Mouse (Mus musculus) neural tube, embryonic 14.5 days (tissue): Measurements from ENCODE around the gene Golga7b. TPM values are rescaled to one million over a fixed set of nuclear protein-coding genes. Genes with fewer than 3 reads are reported as not detected.

ENCODE experiments used
- ATAC-seq: fragments of 200-750 bp; cut with Nextera tagmentation; 2 replicates; pipeline ENCODE4 v1.8.0; 2017; ENCODE audit warnings: low read depth, mild to moderate bottlenecking, moderate TSS enrichment, moderate library complexity
- H3K27ac ChIP-seq: fragments of 300-500 bp; sonication (generic); 2 replicates; pipeline ENCODE4 v1.5.1; 2014; ENCODE audit warnings: low read depth, mild to moderate bottlenecking, control low read depth, low read length, moderate library complexity, mixed read lengths
- H3K27me3 ChIP-seq: fragments of 300-500 bp; sonication (generic); 2 replicates; pipeline ENCODE4 v1.6.1; 2014; ENCODE audit warnings: low read length; ENCODE audit not compliant: control insufficient read depth, insufficient read depth
- H3K36me3 ChIP-seq: fragments of 300-500 bp; sonication (generic); 2 replicates; pipeline ENCODE4 v1.6.1; 2014; ENCODE audit warnings: low read length, mixed read lengths; ENCODE audit not compliant: control insufficient read depth, insufficient read depth
- H3K4me1 ChIP-seq: fragments of 300-500 bp; sonication (generic); 2 replicates; pipeline ENCODE4 v1.6.1; 2014; ENCODE audit warnings: low read length; ENCODE audit not compliant: control insufficient read depth, insufficient read depth
- H3K4me2 ChIP-seq: fragments of 300-500 bp; sonication (generic); 2 replicates; pipeline ENCODE4 v1.6.1; 2014; ENCODE audit warnings: mild to moderate bottlenecking, low read depth, low read length, control low read depth
- H3K4me3 ChIP-seq: fragments of 300-500 bp; sonication (generic); 2 replicates; pipeline ENCODE4 v1.5.1; 2014; ENCODE audit warnings: low read depth, low read length, control low read depth, mixed read lengths
- H3K9ac ChIP-seq: fragments of 300-500 bp; sonication (generic); replicated peaks from 2 replicates; pipeline ENCODE4 v1.6.1; 2014; ENCODE audit warnings: low read depth, mild to moderate bottlenecking, control low read depth, low read length, mixed read lengths
- H3K9me3 ChIP-seq: fragments of 300-500 bp; sonication (generic); 2 replicates; pipeline ENCODE4 v1.6.1; 2016; ENCODE audit warnings: low read length; ENCODE audit not compliant: control insufficient read depth
- WGBS: fragments of 180-500 bp; shearing (Covaris S2); extraction: QIAGEN DNeasy Blood & Tissue Kit; methylation state at CpG from one replicate; pipeline ENCODE4 v1.1.7; 2014; 5-methylcytosine and 5-hydroxymethylcytosine counted together
- polyA plus RNA-seq: library from polyadenylated mRNA; unstranded; fragments of >200 nt; fragmentation: Nextera tagmentation; extraction: Ambion mirVana; gene quantifications from 2 replicates; pipeline ENCODE4 v1.2.1, GENCODE M21; 2014

Golga7b gene
- polyA plus RNA-seq: 52.2 and 62.5 TPM in 2 replicates

DNA sequence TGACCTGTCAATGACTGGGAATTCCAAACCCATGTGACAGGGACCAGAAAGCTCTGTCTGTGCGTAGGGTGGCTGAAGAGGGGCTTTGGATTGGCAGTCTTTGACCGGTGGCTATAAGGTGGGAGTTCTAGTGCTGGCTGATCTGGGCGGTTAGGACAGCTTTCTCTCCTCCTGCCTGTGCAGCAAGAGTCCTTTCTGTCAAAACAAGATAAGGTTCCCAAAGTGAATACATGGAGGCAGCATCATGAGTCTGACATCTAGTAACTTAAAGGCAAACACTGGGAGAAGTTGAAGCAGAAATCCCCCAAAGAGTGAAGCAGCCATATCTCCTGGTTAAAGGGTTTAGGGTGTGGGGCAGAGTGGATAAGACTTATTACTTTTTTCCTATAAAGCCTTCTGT, at the start of gene Golga7b:
Gene Golga7b (plus strand): TSS at position 56 of the 400 bp plus-strand sequence.
- Histone ChIP-seq H3K36me3 (no peaks in the 10 kb centered on the region), H3K9me3 (no peaks in the 10 kb centered on the region), H3K27me3 (no peaks in the 10 kb centered on the region), H3K4me1 (no peaks in the 10 kb centered on the region), H3K27ac (no peak within 1 kb of the TSS), H3K9ac (no peak within 1 kb of the TSS), H3K4me3 (no peak within 1 kb of the TSS), H3K4me2 (no peak within 1 kb of the TSS)
- no peak for ATAC-seq
- 97% methylated on average over 3 of the region's 3 CpGs for WGBS

DNA sequence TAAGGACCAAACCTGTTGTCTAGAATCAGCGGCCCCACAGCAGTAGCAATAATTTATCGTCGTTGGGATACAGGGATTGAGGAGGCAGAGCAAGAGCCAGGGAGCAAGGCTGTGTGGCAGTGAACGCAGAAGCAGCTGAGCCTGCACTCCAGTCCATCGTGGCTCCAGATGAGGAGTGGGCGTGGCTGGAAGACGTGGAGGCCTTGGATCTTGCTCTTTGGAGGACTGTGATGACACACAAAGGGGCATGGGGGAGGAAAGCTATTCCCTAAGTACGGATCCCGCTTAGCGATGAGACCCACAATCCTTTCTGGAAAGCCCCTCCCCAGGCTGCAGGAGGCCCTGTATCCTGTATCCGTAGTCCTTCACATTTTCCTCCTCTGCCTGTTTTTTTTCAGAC, 49.3 kb upstream of the Golga7b start:
- Histone ChIP-seq H3K9me3 (no peaks in the 10 kb centered on the region), H3K4me2 (no peak overlapping the region), H3K4me1 (peaks cover 4% of the 10 kb centered on the region; the same call in 1 of the 2 replicates), H3K36me3 (no peaks in the 10 kb centered on the region), H3K9ac (no peak overlapping the region), H3K27me3 (peaks cover 34% of the 10 kb centered on the region), H3K4me3 (no peak overlapping the region), H3K27ac (no peak overlapping the region)
- no peak for ATAC-seq
- 50% methylated on average over 11 of the region's 11 CpGs for WGBS

DNA sequence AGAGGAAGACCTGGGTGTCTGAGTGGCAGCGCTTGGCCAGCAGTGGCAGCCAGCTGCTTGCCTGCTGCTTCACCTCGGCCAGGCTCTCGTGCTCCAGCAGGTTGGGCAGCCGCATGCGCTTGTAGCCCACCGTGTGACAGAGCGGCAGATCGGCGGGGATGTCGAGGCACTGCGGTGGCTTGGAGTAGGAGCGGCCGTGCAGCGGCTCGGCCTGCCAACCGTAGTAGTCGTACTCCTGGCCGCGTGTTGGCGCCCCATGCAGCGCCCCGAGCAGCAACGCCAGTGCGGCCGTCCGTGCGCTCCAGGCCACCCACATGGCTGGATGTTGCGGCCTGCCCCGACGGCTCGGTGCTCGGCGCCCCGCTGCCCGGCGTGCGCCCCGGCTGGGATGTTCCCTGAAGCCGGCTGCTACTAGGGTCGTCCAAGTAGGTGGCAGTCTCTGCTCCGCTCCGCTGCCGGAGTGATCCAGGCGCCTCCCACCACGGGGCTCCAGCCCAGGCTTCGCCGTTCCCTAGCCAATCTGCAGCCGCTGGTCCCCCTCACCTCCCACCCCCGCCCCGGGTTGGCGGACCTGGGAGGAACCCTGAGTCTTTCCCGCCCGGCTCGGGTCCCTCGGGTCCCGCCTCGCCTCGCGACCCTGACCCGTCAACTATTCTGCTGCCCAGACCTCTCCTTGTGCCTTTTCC, 45.5 kb upstream of the Golga7b start, which contains the start of gene Sfrp5:
Gene Sfrp5 (minus strand): TSS at position 557 of the 686 bp plus-strand sequence.
- Histone ChIP-seq H3K4me3 (peak within 1 kb of the TSS; percentile 29), H3K27me3 (peaks cover 38% of the 10 kb centered on the region), H3K36me3 (no peaks in the 10 kb centered on the region), H3K4me1 (peaks cover 9% of the 10 kb centered on the region), H3K27ac (no peak within 1 kb of the TSS), H3K4me2 (peak within 1 kb of the TSS; percentile 44), H3K9me3 (no peaks in the 10 kb centered on the region), H3K9ac (peak within 1 kb of the TSS; percentile 41)
- peak; percentile 53; the same call in 1 of the 2 replicates for ATAC-seq
- WGBS: under 1% methylated on average over 57 of the region's 60 CpGs

DNA sequence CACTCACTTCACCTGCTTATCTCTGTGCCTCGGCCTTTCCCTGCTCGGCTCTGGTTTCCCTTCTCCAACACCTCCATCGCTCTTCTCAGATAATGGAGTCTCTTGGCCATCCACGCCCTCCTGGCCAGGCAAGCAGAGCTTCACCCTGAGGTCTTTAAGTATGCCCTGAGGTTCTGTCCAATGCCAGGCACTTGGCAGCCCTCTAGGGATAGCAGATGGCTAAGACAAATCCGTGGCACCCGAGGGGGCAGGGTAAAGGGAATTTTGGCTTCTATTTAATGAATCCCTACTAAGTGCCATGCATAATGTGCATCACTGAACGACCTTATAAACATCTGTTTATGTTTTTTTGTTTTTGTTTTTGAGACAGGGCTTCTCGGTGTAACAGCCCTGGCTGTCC, 44.9 kb upstream of the Golga7b start:
- Histone ChIP-seq H3K9ac (no peak overlapping the region), H3K4me2 (peak overlapping the region; percentile 44; the same call in 1 of the 2 replicates), H3K27ac (no peak overlapping the region), H3K9me3 (no peaks in the 10 kb centered on the region), H3K4me1 (peaks cover 9% of the 10 kb centered on the region), H3K27me3 (peaks cover 38% of the 10 kb centered on the region), H3K36me3 (no peaks in the 10 kb centered on the region), H3K4me3 (peak overlapping the region; percentile 29)
- WGBS: 35% methylated on average over 8 of the region's 8 CpGs
- ATAC-seq: no peak

DNA sequence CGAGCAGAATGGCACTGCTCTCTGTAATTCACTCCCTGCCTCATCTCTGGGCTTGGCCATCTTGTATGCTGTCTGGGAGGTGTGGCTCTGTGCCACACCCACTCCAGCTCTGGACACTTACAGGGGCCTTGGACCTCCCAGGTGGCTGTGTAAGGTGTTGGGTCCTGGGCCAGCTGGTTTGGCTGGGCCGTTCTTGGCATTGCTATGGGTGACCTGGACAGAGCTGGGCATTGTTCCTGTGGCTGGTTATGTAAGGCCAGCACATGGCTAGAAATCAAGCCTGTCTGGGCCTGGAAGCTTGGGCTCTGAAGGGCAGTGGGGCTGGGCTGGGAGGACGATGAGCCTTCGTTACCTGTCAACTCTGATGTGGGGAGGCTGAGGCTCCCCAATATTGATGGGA, 43.1 kb upstream of the Golga7b start:
- peaks cover 9% of the 10 kb centered on the region for H3K4me1 ChIP-seq
- WGBS: 91% methylated on average over 4 of the region's 4 CpGs
- no peak overlapping the region for H3K4me3 ChIP-seq
- H3K4me2 ChIP-seq: no peak overlapping the region
- H3K27ac ChIP-seq: 0 out of 2 replicates have a peak overlapping the region, but pooled peaks have one; percentile 23
- H3K27me3 ChIP-seq: peaks cover 34% of the 10 kb centered on the region
- H3K36me3 ChIP-seq: no peaks in the 10 kb centered on the region
- no peaks in the 10 kb centered on the region for H3K9me3 ChIP-seq
- H3K9ac ChIP-seq: no peak overlapping the region
- ATAC-seq: no peak

DNA sequence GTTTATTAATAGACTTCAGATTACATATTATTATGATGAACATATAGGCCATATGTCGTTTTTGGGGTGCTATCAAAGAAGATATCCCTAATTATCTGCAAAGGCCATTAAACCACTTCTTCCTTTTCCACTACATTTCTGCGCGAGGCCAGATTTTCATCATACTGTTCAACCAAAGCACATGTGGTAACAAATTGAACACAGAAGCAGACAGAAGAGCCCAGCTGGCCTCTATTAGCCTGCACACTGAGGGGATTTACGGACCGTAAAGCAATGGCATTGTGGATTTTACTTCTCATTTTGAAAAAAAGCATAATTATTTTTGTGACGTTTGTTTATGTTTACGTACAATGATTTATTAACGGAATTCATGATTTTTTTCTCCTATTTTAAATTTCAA, 42.2 kb upstream of the Golga7b start:
- Histone ChIP-seq H3K36me3 (no peaks in the 10 kb centered on the region), H3K27me3 (peaks cover 32% of the 10 kb centered on the region), H3K27ac (no peak overlapping the region), H3K9ac (no peak overlapping the region), H3K4me1 (peaks cover 9% of the 10 kb centered on the region), H3K4me2 (no peak overlapping the region), H3K4me3 (no peak overlapping the region), H3K9me3 (no peaks in the 10 kb centered on the region)
- WGBS: 54% methylated on average over 8 of the region's 8 CpGs
- no peak for ATAC-seq

DNA sequence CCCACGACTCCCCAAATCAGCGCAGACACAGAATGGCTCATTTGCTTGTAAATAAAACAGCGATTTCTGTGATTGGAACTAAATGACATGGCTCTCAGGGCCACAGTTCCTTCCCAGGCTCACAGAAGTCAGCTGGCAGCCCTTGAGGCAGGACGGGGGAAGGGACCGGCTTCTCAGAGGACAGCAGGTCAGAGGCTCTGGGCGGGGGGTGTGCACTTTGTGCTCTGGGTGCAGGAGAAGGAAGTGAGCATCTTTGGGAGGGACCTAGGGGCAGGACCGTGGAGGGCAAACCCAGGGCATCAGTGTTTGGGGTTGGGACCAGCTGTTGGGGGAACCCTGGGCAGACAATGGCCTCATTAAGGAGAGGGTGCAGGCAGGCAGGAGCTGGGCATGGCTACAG, 37.9 kb upstream of the Golga7b start:
- H3K4me3 ChIP-seq: no peak overlapping the region
- H3K27me3 ChIP-seq: no peaks in the 10 kb centered on the region
- peaks cover 2% of the 10 kb centered on the region; the same call in 1 of the 2 replicates for H3K4me1 ChIP-seq
- ATAC-seq: no peak; the same call in 1 of the 2 replicates
- WGBS: 51% methylated on average over 7 of the region's 7 CpGs
- no peak overlapping the region for H3K9ac ChIP-seq
- no peak overlapping the region for H3K4me2 ChIP-seq
- no peak overlapping the region for H3K27ac ChIP-seq
- no peaks in the 10 kb centered on the region for H3K9me3 ChIP-seq
- no peaks in the 10 kb centered on the region for H3K36me3 ChIP-seq

DNA sequence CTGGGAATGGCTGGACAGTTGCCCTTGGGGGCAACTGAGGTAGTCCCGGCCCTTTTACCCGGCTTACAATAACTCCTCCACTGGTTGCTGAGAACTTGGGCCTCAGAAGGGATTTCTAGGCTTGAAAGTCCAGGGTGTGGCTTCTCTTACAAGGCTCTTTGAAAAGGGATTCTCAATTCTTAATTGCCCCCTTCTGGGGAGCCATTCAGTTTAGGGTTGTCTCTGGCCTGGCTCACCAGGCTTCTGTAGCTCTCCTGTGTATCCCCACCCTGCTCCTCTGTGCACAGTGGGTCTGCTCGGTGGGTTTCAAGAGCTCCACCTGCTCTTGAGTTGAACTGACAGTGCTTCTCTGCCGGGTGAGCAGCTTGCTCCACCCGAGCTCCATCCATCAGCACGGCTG, 37.4 kb upstream of the Golga7b start:
- Histone ChIP-seq H3K27me3 (no peaks in the 10 kb centered on the region), H3K4me2 (no peak overlapping the region), H3K9ac (no peak overlapping the region), H3K36me3 (no peaks in the 10 kb centered on the region), H3K9me3 (no peaks in the 10 kb centered on the region), H3K4me3 (no peak overlapping the region), H3K4me1 (no peaks in the 10 kb centered on the region), H3K27ac (no peak overlapping the region)
- no peak for ATAC-seq
- 64% methylated on average over 6 of the region's 6 CpGs for WGBS

DNA sequence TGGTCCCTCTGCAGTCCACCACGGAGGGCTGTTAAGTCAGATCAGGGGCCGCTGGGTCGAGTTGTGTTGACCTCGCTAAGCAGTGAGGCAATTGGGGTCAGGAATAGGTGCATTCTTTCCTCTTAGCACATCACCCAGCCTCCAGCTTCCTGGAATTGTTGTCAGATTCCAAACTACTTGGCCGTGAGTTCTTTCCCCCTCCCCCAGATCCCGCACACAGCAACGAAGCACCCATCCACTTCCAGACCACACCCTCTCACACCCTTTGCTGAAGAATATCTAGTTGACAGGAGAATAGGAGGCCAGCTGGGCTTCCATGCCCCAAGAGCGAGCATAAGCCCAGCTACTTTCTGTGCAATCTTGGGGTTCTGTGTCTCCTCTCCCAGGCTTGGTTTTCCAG, 35.4 kb upstream of the Golga7b start:
- no peaks in the 10 kb centered on the region for H3K27me3 ChIP-seq
- ATAC-seq: no peak

More for the DNA sequence above, 35.4 kb upstream of the Golga7b start:
- Histone ChIP-seq H3K36me3 (no peaks in the 10 kb centered on the region), H3K9me3 (no peaks in the 10 kb centered on the region), H3K4me2 (no peak overlapping the region), H3K9ac (no peak overlapping the region), H3K4me3 (no peak overlapping the region), H3K4me1 (no peaks in the 10 kb centered on the region), H3K27ac (no peak overlapping the region)
- whole genome bisulfite sequencing: 59% methylated on average over 8 of the region's 8 CpGs
